Mouse (Mus musculus): ENCODE results near the gene Olfr63. TPM values are rescaled to one million over a fixed set of nuclear protein-coding genes. Genes with fewer than 3 reads are reported as not detected.

Olfr63 gene
- polyA plus RNA-seq, 1 experiment from 2014 or later = not detected

Other genes with a start within 250 kb of the Olfr63 start
- gene Zfp763, start 231.3 kb upstream of the Olfr63 start, polyA plus RNA-seq (2014; fragmentation: Nextera tagmentation; extraction: Ambion mirVana) = 29.1 and 31.2 TPM in 2 replicates
- not detected in 2 replicates for gene 4921501E09Rik, start 196.6 kb upstream of the Olfr63 start, polyA plus RNA-seq (2014; fragmentation: Nextera tagmentation; extraction: Ambion mirVana)
- gene Zfp563, start 175.4 kb upstream of the Olfr63 start, polyA plus RNA-seq (2014; fragmentation: Nextera tagmentation; extraction: Ambion mirVana) = 20.9 and 25.6 TPM in 2 replicates
- 0.47 and 0.58 TPM in 2 replicates for gene Morc2b, start 125.0 kb upstream of the Olfr63 start, polyA plus RNA-seq (2014; fragmentation: Nextera tagmentation; extraction: Ambion mirVana)
- 0.07 and 0.12 TPM in 2 replicates for gene Olfr55, start 96.2 kb upstream of the Olfr63 start, polyA plus RNA-seq (2014; fragmentation: Nextera tagmentation; extraction: Ambion mirVana)
- gene Olfr239, start 73.4 kb upstream of the Olfr63 start, polyA plus RNA-seq (2014; fragmentation: Nextera tagmentation; extraction: Ambion mirVana) = 0.05 TPM in 1 of 2 replicates, not detected in the other
- 0.08 TPM in 1 of 2 replicates, not detected in the other for gene Olfr1564, start 43.0 kb upstream of the Olfr63 start, polyA plus RNA-seq (2014; fragmentation: Nextera tagmentation; extraction: Ambion mirVana)
- gene Zfp955a, start 9.5 kb upstream of the Olfr63 start, polyA plus RNA-seq (2014; fragmentation: Nextera tagmentation; extraction: Ambion mirVana) = 28.5 and 30.0 TPM in 2 replicates
- 17.1 and 17.7 TPM in 2 replicates for gene Zfp955b, start 24.9 kb downstream of the Olfr63 start, polyA plus RNA-seq (2014; fragmentation: Nextera tagmentation; extraction: Ambion mirVana)
- 18.9 and 25.5 TPM in 2 replicates for gene Zfp81, start 94.2 kb downstream of the Olfr63 start, polyA plus RNA-seq (2014; fragmentation: Nextera tagmentation; extraction: Ambion mirVana)
- gene Zfp101, start 130.0 kb downstream of the Olfr63 start, polyA plus RNA-seq (2014; fragmentation: Nextera tagmentation; extraction: Ambion mirVana) = 12.7 and 13.2 TPM in 2 replicates
- not detected in 2 replicates for gene Actl9, start 168.2 kb downstream of the Olfr63 start, polyA plus RNA-seq (2014; fragmentation: Nextera tagmentation; extraction: Ambion mirVana)

All from hindbrain, embryonic 14.5 days (tissue).